Mouse (Mus musculus) brain, embryonic 14.5 days (tissue): ENCODE measurements around the gene Spock2. TPM values are rescaled to one million over a fixed set of nuclear protein-coding genes. Genes with fewer than 3 reads are reported as not detected.
"Not testable (repeated sequence)": the region's sequence is repeated elsewhere in the genome, so short reads cannot be mapped to it uniquely, and the experiment has no call there.

Experiments used
- DNase-seq: peaks from one replicate; pipeline ENCODE4 v3.0.0-alpha.2; 2011; ENCODE audit warnings: low read depth
- CTCF ChIP-seq: fragments of 200-500 bp; IDR thresholded peaks from 2 replicates; pipeline ENCODE4 v1.5.1; 2012; ENCODE audit warnings: inconsistent platforms, mild to moderate bottlenecking, moderate library complexity, borderline replicate concordance; ENCODE audit not compliant: insufficient read depth, insufficient read length; ENCODE audit errors: extremely low read depth
- POLR2A ChIP-seq: fragments of 200-500 bp; IDR thresholded peaks from 2 replicates; pipeline ENCODE4 v1.6.1; 2012; ENCODE audit warnings: mild to moderate bottlenecking, inconsistent platforms, borderline replicate concordance; ENCODE audit not compliant: poor library complexity, insufficient read depth, insufficient read length, severe bottlenecking; ENCODE audit errors: extremely low read depth
- polyA plus RNA-seq: library from polyadenylated mRNA; depleted of rRNA; stranded (reverse); fragments of >200 nt; gene quantifications from 2 replicates; pipeline ENCODE4 v1.2.3, GENCODE M21; 2012; rRNA removed

Gene Spock2
- polyA plus RNA-seq, 1 experiment, result 159 TPM

DNA sequence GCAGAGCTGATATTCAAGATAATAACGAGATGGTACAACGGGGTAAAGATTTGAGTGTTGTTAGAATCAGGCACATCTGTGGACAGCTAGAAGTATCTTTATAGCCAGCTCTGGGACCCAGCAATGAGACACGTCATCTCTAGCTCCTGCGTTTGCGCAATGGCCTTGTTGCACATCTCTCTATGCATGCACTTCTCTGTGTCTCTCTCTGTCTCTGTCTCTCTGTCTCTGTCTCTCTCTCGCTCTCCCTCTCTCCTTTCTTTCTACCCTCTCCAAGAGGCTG lies 56.9 kb downstream of the Spock2 start:
- TF ChIP-seq CTCF (no peak), POLR2A (no peak)
- no peak for DNase-seq

GRCm38 (mm10) chr10:60164869-60165268 lies 58.9 kb downstream of the Spock2 start:
- TF ChIP-seq POLR2A, result no peak
- DNase-seq, result no peak

DNA sequence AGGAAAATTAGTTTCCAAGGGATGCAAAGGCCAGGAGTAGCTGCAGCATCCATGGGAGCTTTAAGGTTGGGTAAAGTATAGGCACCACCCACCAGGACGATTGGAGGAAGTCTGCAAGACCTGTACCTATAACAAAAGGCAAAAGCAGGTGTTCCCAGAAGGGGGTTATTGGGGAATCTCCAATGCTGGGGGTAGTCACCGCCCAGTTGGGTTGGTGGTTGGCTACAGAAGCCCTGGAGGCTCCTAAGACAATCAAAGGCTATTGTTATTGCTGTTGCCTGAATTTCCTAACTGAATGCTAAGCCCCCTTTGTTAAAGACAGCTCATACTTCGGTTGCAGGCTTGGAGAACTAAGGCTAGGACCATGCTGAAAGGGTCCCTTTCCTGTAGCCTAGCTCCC lies 60.0 kb downstream of the Spock2 start:
- TF ChIP-seq POLR2A, result no peak
- no peak for TF ChIP-seq CTCF
- DNase-seq, result no peak

DNA sequence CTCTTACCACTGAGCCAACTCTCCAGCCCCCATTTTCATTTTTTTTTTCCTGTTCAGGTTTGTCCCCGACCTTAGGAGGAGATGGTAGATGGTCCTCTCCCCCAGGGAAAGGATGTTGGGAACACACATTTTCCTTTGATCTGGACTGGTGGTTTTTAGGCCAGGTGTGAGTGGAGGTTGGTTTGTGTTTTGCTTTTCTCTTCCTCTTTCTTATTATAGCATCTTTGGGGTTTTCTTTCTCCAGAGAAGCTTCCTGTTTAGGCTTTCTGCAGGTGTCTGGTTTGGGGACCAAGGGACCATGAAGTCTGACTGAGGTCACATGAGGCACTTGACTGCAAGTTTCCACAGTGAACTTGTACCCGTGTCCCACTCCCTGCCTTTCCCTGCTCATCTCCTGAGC lies 62.3 kb downstream of the Spock2 start:
- no peak for DNase-seq
- TF ChIP-seq POLR2A, result no peak
- TF ChIP-seq CTCF, result no peak

- TF ChIP-seq CTCF (no peak), POLR2A (no peak)
- no peak for DNase-seq
These were observed 62.9 kb downstream of the Spock2 start for GRCm38 (mm10) chr10:60168960-60169359.

DNA sequence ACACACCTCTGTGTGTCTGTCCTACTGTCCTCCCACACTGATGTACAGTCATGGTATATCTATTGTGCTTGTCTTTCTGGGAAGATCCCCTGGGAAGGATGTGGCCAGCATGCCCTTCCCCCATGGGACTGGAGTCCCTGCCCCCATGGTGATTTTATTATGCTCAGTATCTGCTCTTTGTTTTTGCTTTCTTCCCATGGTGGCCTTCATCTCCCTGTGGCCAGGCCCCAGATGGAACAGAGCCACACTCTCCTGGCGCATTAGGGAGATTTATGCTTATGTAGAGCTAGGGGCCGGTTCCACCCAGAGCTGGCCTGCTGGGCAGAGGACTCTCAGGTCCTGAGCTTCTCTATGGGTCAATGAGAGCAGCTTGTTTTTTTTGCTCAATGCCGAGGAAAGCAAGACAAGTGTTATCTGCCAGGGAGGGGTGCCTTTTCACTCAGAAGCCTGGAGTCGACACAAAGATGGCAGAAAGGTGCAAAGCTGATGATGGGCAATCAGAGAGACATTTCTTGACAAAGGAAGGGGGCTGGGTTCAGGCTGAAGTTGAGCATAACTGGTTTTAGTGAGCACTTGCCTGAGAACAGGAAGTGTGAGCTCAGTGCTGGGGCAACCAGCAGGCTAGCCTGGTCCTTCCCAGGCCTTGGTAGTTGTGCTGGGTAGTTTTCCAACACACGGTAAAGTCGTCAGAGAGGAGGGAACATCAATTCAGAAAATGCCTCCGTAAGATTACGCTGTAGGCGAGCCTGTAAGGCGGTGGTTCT lies 64.5 kb downstream of the Spock2 start:
- no peak for TF ChIP-seq POLR2A
- no peak for TF ChIP-seq CTCF
- no peak for DNase-seq

- TF ChIP-seq POLR2A (no peak), CTCF (no peak)
These were observed 65.3 kb downstream of the Spock2 start for GRCm38 (mm10) chr10:60171368-60171767.

DNA sequence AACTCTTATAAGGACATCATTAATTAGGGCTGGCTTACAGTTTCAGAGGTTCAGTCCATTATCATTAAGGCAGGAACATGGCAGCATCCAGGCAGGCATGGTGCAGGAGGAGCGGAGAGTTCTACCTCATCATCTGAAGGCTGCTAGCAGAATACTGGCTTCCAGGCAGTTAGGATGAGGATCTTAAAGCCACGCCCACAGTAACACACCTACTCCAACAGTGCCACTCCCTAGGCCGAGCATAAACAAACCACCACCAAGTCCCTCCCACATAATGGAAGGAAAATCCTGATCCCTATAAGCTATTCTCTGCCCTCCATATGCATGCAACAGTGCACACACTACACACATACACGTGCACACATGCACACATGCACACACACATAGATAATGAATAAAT lies 66.3 kb downstream of the Spock2 start:
- DNase-seq, result no peak
- TF ChIP-seq POLR2A (no peak), CTCF (no peak)

More at GRCm38 (mm10) chr10:60171368-60171767, 65.3 kb downstream of the Spock2 start:
- DNase-seq, result no peak

- TF ChIP-seq CTCF (no peak), POLR2A (no peak)
- peak; percentile 92 for DNase-seq
These were observed 67.0 kb downstream of the Spock2 start for GRCm38 (mm10) chr10:60173035-60173434.

DNA sequence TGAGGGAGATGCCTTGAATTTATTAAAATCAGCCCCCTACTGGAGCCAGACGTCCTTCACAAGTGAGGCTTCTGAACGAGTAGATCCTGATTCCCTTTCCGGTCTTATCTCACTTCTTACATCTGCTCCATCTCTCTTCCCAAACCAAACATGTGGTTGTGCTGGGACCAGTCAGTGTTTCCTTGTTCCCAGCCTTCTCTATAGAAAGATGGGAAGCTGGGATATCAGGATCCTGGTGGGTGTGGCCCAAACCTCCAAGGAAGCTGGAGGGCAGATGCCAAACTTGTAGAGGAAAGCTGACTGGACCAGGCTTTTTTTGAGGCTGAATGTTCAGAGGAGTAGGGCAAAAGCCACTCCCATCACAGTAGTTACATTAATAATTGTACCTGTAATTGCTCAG lies 68.5 kb downstream of the Spock2 start:
- TF ChIP-seq POLR2A (no peak), CTCF (no peak)

DNA sequence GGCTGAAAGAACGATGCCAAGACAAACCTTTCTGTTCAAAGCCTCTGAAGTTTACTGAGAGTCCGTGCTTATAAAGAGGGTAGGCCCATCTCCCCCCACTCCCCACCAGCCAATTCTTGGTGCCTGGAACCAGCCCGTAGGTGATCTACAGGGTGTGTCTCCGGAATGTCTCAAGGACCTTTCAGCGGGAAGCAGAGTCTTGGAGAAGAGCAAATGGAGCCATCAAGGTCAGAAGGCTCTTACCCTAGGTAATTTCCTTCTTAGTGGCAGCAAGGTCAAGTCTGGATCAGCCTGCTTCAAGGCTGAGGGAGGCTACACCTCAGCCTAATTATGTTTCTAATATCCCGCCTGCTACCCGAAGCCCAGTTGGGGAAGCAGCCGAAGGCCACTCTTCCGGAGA lies 69.3 kb downstream of the Spock2 start:
- not testable (repeated sequence) for DNase-seq

More for the DNA sequence above, 68.5 kb downstream of the Spock2 start:
- DNase-seq, result no peak

Other genes starting within 250 kb of the Spock2 start
- gene Dnajb12, start 226.7 kb upstream of the Spock2 start, polyA plus RNA-seq, result 22.6 and 34.0 TPM in 2 replicates
- 82.4 and 114 TPM in 2 replicates for gene Ddit4, start 154.4 kb upstream of the Spock2 start, polyA plus RNA-seq
- gene Ascc1, start 103.4 kb upstream of the Spock2 start, polyA plus RNA-seq, result 32.8 and 36.3 TPM in 2 replicates
- gene Anapc16, start 103.1 kb upstream of the Spock2 start, polyA plus RNA-seq, result 85.9 and 112 TPM in 2 replicates
- gene Chst3, start 113.0 kb downstream of the Spock2 start, polyA plus RNA-seq, result 3.1 and 4.6 TPM in 2 replicates
- 626 and 654 TPM in 2 replicates for gene Psap, start 171.4 kb downstream of the Spock2 start, polyA plus RNA-seq
- gene Vsir, start 240.6 kb downstream of the Spock2 start, polyA plus RNA-seq, result 5.1 and 6.9 TPM in 2 replicates